Mouse (Mus musculus): ENCODE measurements around the gene Dus3l.

Gene Dus3l

DNA sequence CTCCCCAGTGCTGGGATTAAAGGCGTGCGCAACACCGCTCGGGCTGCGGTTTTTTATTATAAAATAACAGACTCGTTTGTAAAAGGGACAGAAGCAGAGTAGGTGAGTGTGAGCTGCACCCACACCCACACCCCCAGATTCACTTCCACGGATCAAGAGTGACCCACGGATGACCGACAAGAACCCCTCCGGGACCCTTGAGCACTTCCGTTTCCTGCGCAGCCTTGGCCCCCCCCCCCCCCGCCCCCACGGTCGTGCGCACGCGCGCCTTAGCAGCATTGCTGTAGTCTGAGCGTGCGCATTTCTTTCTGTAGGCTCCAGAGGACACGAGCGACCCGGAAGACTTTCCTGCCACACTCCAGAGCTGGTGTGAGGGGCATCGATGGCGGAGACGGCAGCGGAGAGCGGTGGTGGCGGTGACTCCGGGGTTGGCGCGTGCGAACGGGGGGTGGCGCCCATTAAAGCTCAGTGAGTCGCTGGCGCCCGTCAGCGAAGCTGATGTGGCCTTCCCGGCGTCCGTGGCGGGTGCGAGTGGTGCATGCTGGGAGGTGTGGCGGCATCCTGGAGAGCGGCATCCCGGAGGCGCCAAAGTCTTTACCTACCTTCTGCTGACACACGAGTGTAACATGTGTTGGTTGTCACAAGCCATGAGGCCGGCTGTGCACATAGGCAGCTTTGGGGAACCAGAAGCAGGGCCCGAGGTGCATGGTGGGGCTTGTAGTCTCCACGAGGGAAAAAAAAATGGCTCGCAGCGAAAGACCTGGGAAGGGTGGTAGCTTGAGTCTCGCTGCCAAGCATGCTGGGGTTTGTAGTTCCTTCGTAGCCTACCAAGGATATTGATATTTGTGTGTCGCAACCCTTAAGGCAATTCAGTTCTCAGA lies at the start of gene Dus3l:
Dus3l (plus strand) TSS at position 284 of the 881 bp plus-strand sequence.
- DNase-seq (ENCODE audit: low spot score): peak; percentile 87

DNA sequence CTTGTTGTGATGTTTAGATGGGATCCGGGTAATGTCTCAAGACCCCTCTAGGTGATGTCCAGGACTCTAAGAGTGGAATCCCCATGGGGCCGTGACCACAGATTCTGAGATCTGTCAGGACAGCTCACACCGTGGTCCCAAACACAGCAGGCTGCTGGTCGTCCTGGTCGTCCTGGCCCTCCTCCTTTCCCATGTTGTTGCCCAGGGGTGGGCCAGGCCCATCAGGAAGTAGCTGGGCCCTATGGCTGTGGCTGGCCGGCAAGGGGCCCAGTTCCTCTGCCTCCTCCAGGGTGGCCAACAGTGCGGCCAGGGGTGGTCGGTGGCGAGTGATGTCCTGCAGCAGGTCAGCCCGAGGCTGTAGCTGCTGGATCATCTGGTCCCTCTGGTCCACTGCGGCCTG lies 49.2 kb upstream of the Dus3l start:
- DNase-seq (ENCODE audit: low spot score): no peak

DNA sequence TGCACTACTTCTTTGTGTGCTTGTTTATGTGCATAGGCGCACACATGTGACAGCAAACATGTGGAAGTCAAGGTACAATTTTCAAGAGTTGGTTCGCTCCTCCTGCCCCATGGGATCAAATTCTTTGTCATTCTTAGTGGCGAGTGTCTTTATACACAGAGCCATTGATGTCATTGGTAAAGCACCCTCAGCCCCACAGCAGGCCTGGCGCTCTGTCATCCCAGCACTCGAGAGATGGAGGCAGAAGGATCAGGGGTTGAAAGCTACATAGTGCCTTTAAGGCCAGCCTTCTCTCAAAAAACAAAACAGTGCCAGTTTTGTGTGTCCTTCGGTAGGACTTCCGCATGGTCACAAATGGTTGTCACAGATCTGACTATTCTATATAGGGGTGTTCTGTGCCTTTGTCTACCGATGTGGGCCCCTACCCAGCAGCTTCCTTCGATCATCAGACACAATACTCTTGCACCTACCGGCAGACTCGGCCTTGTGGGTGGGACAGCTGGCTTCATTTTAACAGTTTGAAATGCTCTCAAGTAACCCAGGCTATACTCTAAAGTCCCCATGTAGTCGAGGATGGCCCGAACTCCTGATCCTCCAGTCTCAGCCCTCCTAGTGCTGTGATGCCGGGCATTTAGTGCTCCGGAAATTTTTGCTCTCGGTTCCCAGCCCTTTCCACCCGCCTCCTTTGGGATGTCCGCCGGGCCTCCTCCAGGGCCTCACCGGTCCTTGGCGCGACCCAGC lies 48.5 kb upstream of the Dus3l start:
- DNase-seq (ENCODE audit: low spot score): no peak

DNA sequence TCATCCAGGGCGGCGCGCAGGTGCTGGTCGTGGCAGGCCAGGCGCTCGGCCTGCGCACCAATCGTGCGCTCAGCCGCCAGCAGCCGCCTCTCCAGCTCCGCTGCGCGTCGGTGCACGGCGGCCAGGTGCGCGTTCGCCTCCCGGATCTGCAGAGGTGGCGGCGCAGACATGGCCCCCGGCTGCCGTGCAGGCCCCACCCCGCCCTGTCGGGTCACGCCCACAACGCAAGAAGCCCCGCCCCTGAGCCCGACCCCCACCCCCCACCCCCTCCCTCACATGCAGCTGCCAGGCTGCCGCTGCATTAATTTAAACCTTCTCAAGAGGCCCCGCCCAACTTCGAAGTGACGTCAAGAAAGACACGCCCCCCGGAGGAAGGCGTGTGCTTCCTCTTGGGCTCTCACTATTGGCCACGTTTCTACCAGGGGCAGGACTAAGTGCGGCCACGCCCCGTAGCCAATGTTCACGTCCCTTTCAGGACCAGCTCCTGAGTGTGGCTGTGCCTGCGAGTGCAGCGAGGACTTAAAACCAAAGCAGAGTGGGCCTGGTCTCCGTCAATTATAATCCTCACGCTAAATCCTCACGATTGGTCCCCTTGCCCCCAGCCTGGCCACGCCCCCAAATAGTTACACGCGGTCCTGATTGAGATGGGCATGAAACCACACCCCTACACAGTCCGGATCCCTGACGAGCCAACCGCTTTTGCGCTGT lies 47.7 kb upstream of the Dus3l start:
- DNase-seq (ENCODE audit: low spot score): peak; percentile 95

DNA sequence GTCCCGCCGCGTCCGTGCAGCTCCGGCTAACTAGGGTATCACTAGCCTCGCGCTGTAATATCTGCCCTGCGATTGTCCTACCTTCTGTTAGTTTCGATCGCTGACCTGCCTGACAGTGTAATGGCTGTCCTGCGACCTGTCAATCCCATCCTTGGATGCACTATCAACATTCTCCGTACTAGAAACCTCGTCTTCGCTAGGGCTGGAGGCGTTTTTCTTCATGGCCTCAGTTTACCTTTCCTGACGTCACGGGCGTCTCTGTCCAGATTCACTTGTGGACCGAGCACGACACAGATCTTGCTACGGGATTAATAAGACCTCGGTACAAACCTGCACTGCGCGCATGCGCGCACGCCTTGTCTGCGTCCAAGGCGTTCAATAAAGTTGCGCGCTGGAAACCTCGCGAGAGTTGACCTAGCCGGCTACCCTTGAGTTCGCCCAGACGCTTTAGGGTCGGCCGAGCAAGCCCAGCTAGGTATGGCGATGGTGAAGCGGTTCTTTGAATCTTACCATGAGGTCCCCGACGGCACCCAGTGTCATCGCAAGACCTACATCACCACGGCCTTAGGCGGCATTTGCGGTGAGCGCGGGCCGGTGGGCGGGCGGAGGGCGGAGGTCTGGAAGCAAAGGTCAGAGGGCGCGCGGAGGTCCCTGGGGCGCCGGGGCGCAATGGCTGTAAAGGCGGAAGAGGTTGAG lies 47.0 kb upstream of the Dus3l start, which contains the start of the genes Ndufa11 and Vmac:
Ndufa11 (plus strand) TSS at position 405 of the 696 bp plus-strand sequence.
Vmac (minus strand) TSS at position 660 of the 696 bp plus-strand sequence.
- DNase-seq (ENCODE audit: low spot score): peak; percentile 91

DNA sequence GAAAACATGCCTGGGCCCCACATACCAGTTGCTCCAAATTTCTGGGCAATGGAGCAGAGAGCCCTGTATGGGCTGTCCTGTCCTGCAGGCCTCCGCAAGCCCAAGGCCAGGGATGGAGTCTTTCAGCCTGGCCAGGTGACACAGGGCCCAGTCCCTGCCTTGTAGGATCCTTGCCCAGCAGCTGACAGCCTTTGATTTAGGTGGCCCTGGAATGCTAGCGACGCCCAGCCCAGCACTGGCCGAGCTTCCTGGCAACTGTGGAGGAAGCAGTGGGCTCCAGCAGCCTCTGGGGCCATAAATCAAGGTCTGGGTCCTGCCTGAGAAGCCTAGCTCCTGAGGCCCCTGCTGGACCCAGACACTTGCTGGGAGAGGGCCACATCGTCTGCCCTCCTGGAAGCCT lies 42.1 kb upstream of the Dus3l start:
- DNase-seq (ENCODE audit: low spot score): no peak

DNA sequence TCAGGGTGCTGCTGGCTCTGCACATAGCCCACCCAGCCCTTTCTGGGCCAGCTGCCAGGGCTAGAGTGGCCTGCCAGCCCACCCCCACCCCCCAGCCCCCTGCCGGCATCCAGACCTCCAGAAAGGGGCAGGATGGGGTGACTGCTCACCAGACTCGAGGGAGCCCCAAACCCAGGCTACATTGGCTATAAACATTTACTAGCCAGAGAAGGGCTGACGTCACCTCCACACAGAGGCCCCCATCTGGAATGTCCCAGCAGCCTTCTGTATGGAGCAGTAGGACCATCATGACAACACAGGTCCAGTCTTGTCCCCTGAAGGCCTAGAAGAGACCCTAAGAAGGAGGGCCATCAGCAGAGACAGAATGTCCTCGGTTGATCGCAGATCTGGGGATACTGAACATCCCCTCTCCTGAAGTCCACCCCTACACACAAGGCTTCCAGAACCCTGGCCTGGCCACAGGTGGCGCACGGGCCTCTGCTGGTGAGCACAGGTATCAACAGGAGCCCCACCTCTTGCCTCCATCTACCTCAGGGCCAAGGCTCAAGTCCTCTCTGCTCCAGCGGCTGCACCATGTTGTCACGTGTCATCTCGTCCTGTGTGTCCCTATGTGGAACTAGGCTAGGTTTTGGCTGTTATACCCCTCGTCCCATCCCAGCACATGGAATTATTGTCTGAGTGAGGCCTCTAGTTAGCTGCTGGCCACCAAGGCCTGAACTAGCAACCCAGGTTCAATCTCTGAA lies 41.0 kb upstream of the Dus3l start:
- DNase-seq (ENCODE audit: low spot score): no peak

DNA sequence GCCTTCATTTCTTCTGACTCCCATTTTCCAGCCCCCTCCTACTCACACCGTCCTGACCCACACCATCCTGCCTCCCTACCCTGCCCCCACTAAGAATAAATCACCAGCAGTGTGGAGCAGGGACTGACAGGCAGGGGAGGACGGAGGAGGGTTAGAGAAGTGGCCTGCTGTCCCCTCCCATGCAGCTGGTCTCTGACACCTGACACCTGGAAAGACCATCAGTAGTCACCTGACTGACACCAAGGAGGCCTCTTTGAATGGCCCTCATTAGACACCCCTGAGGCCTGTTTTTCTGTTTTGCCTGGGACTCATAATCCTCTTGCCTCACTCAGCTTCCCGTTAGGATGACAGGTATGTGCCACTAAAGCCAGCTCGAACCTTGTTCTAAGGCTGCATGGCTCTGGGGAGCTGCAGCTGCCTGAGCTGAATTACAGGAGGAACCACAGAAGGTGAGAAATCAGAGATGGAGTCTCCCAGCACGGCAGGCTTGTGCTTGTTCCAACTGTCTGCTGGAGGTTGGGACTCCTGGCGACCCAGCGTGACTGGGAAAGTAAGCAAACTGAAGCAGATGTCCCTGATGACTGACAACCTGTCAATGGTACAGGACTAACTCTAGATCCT lies 37.4 kb upstream of the Dus3l start:
- no peak for DNase-seq (ENCODE audit: low spot score)

DNA sequence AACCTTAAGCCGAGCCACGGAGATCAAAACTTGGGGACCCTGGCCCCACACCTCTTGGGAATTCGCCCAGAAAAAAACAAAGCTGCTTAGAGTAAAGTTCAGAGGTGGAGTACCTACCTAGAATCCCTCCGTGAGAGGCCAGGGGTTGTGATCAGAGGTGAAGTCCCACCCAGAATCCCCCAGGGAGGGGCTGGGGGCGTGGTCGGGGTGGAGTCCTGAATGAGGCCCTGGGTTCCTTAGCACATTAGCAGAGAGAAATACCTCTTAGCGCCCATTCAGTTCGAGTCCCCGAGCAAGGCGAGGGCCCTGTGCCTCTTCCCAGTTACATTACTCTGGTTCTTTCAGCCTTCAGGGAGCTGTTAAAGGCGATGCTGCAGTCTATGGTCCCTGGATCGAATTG lies 36.9 kb upstream of the Dus3l start:
- DNase-seq (ENCODE audit: low spot score): no peak

DNA sequence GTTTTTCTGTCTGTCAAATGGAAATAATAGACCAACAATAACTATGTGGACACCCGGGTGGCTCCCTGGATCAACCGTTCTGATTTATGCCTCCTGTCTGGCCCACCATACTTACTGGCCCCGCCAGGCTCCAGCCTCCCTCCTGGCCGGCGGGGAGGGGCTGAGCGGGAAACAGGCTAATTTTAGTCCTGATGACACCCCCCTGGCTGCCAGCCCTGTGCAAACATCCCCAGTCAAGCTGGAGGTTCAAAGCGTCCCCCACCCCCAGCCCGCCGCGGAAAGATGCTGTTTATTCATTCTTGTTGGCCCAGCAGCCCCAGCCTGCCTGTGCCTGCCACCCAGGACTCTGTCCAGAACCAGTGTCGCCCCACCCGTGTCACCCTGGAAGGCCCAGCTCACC lies 36.4 kb upstream of the Dus3l start:
- no peak for DNase-seq (ENCODE audit: low spot score)

DNA sequence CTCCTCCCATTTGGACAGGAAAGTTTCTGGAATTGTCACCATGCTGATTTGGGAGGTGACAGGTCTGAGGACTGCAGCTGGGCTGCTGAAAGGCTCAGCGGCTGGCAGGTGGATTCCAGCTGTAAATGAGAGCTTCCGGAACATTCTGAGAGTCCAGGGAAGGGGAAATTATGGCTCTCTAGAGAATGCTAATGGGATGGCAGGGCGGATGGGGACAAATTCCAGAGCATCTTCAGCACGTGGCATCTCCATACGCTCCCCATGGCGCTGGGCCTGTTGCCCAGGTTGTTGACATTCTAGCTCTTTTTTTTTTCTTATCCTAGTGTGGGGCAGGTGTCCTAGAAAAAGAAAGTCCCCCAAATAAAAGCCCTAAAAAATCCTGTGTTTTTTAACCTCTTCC lies 35.4 kb upstream of the Dus3l start:
- DNase-seq (ENCODE audit: low spot score): no peak

DNA sequence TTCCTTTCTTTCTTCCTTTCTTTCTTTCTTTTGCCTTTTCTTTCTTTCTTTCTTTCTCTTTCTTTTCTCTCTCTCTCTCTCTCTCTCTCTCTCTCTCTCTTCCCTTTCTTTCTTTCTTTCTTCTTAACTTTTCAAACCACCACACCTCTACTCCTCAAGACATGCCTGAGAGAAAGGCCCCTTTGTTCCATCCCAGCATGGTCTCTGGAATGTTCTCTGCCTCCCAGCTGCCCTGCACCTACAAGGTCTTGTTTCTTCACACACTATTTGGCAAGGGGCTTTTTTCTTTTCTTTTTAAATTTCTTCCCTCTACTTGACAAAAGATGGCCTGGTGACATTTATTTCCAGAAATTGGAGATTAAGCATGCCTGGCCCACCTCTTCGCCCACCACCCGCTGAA lies 34.9 kb upstream of the Dus3l start:
- DNase-seq (ENCODE audit: low spot score): no peak

DNA sequence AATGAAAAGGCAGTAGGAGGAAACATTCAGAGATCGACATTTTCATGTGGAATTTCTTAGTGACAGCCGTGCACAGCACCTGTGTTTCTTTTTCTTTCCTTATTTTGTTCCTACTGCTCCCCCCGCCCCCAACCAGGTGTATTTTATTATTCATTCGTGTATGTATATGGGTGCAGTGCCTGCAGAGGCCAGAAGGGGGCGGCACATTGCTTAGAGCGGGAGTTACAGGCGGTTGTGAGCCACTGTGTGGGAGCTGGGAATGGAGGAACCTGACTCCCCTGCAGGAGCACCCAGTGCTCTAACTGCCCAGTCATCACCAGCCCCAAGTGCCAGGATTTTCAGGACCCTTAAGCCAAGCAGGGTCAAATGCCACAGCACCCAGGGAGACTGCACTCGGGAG lies 28.0 kb upstream of the Dus3l start:
- no peak for DNase-seq (ENCODE audit: low spot score)

DNA sequence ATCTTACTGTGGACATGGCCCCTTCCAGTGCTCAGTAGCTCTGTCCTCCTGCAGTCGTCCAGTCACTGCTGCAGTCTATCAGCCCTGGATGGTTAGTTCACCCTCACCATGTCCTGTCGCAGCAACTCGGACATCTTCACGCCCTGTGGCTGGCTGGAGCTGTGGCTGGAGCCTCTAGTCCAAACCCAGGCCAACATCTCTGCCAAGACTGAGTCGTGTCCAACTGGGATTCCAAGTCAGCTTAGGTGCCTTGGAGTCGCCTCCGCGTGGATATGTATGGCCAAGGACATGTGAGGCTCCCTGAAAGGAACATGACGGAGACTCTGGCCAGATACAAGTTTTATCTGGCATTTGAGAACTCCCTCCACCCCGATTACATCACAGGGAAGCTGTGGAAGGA lies 26.3 kb upstream of the Dus3l start:
- no peak for DNase-seq (ENCODE audit: low spot score)

DNA sequence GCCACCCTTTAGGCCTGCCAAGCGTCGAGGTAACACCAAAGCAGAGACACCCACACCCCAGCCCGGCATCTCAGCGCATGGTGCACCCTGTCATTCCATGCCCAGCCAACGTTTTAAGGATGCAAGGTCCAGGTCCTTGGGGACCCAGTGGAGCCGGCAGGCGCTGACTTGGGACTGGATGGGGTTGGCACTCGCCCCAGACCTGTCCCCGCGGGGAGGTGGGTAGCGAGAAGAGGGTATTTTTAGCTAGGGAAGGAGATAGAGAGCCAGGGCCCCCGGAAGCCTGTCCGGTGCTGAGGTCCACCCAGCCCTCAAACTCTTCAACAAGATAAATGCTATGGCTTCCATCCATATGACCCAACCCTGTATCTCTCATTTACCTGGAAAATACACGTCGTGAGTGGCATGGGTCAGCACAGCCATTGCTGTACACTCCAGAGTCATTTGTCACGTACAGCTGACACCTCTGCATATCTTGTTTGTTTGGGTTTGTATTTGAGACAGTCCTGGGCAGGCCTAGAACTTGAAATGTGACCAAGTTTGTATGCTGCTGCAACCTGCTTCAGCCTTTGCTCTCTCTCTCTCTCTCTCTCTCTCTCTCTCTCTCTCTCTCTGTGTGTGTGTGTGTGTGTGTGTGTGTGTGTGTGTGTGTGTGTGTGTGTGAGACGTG lies 24.3 kb upstream of the Dus3l start:
- no peak for DNase-seq (ENCODE audit: low spot score)

DNA sequence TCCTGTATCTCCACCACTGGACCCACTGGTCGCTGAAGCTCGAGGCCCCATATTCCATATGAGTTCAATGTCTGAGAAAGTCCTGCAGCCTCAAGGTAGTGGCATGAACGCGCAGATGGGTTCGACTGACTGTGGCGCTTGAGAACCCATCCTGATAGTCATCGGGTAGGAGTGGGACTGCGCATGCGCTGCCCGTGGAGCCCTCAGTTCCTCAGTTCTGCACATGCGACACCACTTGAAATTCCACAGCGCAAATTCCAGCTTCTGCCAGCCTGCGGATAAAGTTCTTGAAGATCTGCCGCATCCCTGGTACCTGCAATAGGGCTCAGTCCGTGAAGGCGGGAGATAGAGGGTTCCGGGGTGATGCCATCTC lies 23.8 kb upstream of the Dus3l start:
- no peak for DNase-seq (ENCODE audit: low spot score)

DNA sequence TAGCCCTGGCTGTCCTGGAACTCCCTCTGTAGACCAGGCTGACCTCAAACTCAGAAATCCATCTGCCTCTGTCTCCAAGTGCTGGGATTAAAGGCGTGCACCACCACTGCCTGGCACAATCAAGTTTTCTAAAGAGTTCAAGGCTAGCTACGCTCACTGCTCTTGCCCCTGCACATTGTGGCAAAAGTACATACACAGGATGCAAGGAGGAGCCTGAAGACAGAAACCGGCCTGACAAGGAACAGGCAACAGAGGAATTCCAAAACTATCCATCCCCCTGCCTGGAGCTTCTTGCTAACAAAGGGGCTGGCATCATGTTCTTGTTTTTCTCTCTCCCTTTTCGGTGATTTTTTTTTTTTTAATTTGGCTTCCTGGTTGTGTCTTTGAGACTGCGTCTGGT lies 20.4 kb upstream of the Dus3l start:
- no peak for DNase-seq (ENCODE audit: low spot score)

DNA sequence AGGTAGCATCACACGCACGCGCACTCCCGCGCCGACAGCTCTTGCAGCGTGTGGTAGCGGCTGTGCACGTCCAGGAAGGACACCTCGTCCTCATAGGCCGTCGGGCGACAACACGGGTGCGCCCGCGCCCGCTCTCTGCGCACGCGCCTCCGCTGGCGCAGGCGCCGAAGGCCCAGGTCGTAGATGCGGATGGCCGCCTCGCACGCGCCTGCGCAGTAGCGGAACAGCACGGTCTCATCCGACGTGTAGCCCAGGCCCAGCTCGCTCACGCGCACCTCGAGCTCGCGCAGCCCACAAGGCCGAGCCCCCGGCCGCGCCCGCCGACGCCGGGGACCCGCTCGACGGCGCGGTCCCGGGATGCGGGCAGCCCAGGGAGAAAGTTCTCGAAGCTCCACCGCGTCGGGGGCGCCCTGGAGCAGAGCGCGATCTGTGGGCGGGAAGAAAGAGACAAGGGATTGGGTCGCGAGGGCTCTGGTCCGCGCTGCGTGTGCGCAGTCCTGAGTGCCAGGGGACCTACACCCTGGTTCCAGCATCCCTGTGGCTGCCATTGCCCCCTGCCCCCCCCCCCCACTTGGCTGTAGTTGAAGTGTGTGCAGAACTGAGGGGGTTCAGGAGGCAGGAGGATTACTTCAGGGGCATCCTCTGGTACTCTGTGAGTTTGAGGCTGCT lies 13.0 kb upstream of the Dus3l start:
- no peak for DNase-seq (ENCODE audit: low spot score)

DNA sequence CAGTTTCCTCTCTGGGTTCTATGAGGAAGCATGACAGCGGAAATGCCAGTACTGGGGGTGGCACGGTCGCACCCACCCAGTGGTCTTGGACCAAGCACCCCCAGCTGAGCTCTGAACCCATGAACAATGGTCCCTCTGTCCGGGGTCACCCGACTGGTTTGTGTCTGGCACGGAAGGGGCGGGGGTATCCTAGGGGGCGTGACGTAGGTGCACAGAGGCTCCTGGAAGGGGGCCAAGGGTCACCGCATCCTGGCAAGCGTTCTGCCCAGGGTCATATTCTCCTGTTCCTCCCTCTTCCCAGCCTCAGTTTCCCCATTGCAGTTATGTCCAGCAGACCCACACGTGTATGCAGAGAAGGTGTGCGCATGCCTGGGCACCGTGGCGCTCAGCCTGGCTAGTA lies 11.1 kb upstream of the Dus3l start:
- DNase-seq (ENCODE audit: low spot score): no peak
